Mouse (Mus musculus) ZHBTc4 (cell line): ENCODE measurements around the gene Hook2.

Source experiments
- DNase-seq: peaks from one replicate; pipeline ENCODE4 v3.0.0-alpha.2; 2011; ENCODE audit warnings: low read depth, low spot score

Gene Hook2

DNA sequence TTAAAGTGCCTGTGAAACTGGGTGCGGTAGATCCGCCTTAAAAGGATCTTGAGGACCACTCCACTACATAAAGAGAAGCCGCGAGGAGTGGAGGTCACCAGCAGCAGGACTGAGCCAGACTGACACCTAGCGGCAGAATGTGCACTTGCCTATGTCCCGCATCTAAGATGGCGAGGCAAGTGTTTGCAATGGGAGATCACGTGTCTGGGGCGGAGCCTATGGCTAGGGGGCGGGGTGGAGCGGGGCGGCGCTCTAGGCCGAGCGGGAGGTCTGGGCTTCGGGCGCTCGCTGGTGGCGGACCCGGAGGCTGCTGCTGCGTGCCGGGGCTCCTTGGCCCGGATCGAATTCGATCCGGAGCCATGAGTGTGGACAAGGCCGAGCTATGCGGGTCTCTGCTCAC is at the start of gene Hook2:
Hook2 (plus strand) TSS at position 255 of the 400 bp plus-strand sequence.
- DNase-seq: peak; percentile 99

DNA sequence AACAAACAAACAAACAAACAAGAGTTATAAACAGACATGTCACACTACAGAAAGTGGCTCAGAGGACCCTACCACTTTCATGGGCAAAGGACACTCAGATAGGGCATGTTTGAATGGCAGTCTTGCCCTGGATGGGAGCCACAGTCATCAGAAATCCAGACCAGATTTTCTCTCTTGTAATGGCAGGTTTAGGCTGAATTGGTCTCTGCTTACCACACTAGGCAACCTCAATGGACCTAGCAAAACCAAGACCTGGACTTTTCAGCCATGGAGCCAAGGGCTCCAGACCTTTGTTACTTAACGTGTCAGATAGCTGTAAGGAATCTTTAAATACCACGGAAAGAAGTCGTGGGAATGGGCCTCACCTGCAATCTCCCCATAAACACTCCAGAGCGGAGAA is 46.7 kb upstream of the Hook2 start:
- no peak for DNase-seq

DNA sequence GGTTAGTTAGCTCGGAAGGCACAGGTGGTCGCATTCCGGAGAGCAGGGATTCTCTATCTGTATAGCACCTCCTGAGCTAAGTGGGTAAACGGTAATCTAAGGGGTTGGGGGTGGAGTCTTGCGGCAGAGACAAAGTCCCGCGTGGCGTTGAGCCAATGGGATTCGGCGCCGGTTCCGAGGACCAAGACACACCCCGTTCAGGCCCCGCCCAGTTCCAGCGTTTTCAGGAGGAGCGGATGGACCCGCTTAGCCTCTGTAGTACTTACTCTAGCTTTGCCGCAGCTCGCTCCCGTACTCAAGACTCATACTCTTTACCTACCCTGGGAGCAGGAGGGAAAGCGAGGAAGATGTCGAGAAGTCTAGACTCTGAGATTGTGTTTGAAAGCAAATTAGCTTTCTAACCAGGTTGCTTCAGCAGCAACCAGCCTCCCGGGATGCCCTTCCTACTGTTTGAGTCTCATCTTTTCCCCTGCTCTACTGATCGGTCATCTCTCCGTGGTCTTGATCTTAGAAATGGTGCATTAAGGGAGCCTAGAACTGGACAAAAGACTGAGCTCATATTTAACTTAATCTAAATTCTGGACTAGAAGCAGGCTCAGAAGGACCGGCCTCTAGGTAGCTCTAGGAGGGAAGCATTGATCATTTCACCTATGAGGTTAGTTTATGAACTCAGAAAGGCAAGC is 45.8 kb upstream of the Hook2 start:
- DNase-seq: peak; percentile 93

DNA sequence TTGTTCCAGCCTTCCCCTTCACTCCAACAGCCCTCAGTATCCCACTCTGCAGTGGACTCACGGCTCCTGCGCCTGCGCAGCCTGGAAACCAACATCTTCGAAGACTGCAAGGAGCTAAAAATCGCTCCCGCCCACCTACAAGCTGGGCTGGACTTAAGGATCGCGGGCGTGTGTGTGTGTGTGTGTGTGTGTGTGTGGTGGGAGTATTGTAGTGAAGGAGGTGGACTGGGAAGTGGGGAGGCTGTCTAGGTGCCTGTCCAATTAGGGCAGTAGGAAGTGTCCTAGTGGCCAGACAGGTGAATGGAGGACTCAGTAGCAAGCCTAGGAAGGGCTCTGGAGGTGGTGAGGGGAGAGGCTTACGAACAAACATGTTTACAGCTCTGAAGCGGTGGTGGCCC is 45.2 kb upstream of the Hook2 start:
- no peak for DNase-seq

DNA sequence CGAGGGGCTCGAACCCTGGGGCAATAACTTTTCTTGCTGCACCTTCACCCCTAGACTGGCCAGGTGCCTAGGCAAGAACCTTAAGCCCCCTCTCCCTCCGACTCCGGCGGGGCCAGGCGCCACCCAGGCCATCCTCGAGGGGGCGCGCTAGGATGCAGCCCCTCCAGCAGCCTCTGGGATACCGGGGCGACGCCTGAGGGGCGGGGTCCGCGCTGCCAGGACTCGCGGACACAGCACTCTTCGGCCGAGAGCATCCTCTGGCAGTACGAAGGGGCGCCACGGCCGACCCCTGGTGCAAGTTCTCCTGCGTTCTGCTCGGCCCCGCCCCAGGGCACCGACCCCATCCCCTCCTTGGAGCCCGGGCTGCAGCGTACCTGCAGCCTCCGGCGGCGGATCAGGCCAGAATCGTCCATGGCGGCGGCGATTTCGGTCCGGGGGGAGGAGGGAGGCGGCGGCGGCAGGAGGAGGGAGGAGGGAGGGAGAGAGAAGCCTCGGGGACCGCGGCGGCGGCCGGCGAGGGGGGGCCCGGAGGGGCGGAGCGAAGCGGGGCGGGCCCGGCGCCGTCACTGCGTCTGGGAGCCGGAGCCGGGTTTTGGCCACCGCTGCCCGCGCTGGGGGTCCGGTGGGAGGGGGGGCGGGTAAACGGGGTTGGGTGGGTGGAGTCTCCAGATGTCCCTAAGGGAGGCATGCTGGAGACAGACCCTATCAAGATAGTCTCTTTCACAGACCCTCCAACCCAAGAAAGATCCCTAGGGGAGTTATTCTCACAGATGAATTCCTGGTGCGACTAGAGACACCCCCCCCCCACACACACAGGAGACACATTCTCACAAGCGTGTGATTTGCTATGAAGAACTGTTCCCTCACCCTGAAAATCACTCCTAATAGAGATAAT is 44.5 kb upstream of the Hook2 start:
- DNase-seq: peak; percentile 79

DNA sequence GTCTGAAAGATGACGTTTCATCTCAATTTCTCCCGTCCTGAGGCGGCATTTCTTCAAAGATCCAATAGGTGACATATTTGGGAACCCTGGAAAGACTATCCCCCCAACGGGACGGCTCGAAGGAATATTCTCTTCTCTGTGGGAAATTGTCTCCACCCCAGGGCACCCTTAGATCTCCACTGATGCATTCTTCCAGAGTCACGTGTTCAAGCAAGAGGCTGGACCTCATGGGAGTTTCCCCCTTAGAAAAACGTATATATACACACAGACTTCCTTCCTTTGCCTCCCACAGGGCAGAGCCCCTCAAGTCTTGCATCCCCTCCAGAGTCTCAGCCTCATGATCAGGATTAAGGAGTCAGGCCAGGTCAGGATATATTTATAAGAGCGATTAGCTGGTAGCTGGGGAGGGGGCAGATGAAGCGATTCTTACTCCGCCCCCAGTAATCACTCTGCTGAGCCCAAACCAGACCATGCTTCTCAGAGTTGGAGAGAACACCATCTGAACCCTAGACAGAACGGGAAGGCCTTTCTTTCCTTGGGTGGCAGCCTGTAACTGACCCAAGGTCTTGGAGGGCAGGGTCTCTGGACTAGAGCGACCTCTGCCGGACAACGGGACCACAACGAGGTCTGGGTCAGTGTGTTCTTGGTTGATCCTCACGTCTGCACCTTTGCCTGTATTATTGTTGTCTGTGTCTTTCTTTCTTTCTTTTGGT is 43.7 kb upstream of the Hook2 start, which contains the start of gene Rtbdn:
Rtbdn (plus strand) TSS at position 464 of the 713 bp plus-strand sequence.
- DNase-seq: no peak

DNA sequence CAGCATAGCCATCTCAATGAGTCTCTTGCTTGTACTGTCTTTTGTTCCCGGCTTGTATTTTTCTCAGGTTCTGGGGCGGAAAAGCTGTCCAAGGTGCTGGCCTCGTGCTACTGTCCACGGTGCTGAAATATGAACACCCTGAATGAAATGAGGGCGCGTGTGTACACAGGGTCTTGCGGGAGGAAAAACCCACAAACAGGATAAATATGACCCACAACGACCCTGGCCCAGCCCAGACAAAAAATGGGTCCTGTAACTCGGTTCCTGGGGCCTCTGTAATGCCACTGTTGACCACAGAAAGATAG is 43.2 kb upstream of the Hook2 start:
- DNase-seq: peak; percentile 57

DNA sequence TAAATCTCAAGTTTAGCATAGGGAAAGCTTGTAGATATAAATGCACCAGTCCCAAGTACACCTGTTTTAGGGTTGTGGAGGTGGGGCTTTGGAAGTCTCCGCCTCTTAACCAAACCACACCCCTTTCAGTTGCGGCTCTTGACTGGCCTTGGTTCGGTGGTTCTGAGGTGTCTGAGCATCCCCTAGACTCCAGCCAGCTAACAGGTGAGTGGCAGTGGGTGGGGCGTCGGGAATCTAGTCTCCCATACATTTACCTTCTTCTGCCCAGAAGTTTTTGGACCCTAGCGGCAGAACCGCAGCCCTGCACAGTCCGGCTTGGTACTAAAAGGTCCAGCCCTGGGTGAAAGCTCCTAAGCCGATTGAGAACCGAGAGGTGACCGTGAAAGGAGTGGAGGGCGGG is 40.6 kb upstream of the Hook2 start:
- DNase-seq: peak; percentile 47

DNA sequence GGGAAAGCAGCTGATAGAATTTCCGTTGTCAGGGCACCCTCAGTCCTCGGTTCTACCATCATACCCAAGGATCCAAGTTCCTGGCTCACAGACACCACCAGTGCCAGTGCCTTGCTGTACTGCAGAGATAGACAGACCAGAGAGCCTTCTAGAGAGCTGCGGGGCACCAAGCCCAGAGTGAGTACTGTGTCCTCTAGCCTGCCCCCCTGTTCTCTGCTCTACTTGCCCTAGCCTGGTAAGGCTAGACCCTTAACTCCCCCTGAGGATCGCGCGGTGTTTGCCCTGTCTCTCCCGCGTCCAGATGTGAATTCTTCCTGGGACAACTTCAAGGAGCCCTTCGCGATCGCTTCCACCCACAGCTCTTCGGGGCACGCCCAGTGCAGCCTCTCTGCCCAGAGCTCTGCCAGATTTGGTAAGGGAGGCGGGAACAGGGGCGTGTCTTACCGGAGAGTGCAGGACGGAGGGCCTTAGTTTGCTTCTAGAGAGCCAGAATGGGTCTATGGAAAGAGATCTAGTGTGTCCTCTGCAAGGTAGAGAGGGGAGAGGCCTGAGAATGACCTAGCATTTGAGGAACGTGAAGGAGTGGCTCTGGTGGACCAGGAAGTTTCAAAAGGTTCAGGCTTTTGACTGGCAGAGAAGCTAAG is 37.7 kb upstream of the Hook2 start:
- peak; percentile 93 for DNase-seq

DNA sequence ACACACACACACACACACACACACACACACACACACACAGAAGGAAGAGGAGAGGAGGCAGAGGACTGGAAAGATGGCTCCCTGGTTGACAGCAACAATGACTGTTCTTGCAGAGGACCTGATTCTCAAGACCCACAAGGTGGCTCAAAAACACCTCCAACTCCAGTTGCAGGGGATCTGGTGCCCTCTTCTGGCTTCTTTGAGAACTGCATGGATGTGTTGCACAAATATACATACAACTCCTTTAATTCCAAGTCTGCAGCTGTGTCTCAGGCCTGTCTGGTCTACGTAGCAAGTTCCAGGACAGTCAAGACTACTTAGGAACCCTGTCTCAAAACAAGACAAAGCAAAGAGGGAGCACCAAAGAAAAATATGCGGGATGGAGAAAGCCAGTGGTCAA is 33.6 kb upstream of the Hook2 start:
- peak; percentile 94 for DNase-seq

DNA sequence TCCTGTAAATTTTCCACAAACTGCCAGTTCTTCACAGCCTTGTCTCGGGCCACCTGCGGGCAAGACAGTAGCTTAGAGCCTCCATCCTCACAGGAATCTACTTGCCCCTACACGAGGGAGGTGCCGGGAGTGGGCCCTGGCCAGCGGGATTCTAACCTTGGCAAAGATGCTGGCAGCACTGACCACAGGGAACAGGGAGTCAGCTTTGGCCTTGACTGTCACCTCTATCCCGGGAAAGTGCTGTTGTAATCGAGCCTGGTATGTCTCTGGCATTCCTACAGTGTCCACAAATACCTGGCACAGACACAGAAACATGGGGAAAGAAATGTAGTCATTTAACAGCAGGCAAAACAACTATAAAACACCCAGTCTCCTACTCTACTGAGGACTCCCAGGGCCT is 30.6 kb upstream of the Hook2 start:
- no peak for DNase-seq

DNA sequence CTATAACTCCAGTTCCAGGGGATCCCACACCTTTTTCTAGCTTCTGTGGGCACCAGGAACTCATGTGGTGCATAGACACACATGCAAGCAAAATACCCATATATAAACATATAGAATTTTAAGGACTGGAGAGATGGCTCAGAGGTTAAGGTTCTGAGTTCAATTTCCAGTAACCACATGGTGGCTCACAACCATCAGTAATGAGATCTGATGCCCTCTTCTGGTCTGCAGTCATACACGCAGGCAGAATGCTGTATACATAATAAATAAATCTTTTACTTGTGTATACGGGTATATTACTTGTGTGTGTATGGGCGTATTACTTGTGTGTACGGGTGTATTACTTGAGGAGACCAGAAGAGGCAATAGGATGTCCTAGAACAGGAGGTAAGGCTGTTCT is 26.5 kb upstream of the Hook2 start:
- no peak for DNase-seq

DNA sequence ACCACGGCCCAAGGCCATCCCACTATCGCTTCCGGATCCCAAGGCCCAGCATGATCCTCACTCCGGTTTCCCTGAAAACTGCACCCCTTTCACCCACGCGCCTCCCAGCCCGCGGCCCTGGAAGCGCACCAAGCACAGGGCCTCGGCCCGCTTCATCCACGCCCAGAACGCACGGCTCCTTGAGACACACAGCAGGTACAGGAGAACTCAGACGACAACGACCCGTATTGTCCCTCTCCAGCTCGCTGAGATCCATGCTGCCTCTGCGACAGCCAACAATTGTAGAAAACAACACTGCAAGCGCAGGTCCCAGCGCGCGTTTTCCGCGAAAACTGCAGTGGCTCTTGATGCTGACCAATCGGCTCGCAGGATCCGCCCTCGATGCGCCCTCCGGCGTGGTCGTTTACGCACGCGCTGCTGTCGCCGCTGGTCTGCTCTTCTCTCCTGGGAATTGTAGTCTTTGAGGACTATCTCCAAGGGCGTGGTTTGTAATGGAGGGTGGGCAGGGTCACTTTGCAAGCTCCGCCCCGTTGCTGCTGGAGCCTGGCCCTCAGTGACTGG is 24.6 kb upstream of the Hook2 start:
- peak; percentile 99 for DNase-seq

DNA sequence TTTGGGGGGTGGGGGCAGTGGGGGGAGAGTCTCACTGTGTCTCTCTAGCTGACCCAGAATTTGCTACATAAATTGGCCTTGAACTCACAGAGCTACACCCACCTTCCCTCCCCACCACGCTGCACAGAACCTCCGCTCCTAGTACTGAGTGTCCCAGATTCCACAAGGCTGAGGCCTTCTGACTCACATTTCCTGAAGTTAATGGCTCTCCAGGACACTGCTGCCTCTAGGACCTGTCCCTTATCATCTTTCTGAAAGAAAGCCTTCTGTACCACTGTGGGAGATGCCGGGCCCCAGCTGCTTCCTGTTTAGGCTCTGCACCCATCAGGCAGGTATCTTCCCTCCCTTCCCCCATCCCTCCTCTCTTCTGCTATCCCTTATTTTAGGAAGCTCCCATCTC is 23.8 kb upstream of the Hook2 start:
- DNase-seq: no peak

DNA sequence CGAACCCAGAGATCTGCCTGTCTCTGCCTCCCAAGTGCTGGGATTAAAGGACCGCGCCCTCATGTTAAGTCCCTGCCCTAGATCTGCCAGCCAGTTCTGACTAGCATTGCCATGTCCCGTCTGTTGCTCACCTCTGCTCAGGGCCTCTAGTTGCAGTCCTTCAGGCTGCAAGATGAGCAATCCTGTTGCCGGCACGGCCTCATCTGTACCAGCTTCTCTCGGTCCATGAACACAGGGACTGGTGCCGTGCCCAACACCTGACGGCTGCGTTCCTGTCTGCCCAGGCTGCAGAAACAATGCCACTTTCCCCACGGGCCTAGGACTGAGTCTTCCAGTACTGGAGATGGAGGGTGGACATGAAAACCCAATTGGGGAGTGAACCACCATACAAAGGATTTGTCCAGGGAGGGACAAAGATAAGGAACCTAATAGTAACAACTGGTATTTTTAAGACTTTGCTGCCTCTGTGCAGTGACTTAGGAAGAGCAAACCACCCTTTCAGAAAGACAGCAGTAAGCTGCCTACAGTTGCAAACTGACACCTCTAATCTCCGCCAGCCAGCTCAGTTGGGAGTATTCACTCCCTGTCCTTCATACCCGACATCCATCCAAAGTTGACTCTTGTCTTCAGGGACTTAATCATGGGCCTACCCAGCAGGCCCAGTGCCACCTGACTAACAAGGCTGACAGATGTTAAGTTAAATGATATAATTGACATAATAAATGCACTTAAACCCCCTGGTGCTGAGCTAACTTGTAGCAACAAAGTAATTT is 22.7 kb upstream of the Hook2 start:
- DNase-seq: no peak

DNA sequence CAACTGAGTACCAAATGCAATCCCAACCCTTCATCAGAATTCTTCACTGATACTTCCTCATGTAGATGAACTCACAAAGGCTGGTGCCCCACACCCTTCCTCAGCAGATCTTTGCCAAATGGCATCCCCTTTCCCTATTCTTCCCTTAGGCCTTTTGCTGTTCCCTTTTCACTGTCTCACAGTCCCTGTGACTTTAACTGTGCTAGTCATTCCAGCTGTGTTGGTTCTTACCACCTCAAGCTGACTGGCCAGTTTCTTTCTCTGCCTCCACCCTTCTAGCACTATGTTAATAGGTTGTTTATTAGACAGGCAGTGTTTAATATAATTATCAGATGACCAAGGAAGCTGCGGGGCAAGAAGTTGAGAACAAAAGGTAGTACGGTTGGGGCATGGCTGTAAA is 21.8 kb upstream of the Hook2 start:
- no peak for DNase-seq

DNA sequence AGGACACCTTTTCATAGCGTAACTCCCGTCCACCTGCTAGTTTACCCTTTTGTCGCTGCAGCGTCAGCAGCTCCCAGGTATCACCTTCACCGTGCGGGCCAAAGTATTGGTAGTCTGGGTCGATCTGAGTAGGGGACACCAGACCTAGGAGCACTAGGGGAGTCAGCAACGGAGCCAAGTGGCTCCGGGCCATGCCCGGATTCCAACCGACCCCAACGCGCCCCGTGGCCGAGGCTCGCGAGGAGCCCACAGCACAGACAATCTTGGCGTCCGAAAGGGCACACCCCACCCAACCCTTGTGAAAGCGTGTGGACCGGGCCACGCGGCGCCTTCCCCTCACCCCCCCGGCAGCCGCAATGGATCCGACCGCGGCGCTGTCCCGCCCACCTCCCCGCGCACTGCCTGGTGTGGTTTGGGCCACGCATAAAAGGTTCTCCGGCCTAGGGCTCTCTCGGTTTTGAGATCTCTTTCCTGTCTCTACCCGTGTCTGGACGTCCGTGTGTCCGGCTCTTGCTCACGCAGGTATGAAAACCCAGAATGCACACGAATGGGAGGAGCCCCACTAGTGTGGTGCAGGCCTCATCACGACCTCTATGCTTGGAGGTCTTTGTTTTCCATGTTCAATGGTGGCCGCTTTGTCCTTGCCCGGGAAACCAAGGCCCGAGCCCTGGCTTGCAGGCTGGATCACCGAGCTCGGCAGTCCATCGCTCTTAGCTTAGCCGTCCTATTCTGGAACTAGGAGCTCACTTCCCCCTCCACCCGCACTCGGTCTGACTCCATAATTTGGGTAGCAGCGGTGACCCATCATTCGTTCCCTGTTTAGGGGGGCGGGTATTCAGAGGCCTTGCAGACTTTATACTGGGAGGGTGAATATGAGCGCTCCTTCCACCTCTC is 20.9 kb upstream of the Hook2 start, which contains the start of the genes Gm49661, Prdx2 and Rnaseh2a:
Gm49661 (minus strand) TSS at position 193 of the 894 bp plus-strand sequence.
Prdx2 (plus strand) TSS at position 347 of the 894 bp plus-strand sequence.
Rnaseh2a (minus strand) TSS at position 527 of the 894 bp plus-strand sequence.
- DNase-seq: peak; percentile 87

DNA sequence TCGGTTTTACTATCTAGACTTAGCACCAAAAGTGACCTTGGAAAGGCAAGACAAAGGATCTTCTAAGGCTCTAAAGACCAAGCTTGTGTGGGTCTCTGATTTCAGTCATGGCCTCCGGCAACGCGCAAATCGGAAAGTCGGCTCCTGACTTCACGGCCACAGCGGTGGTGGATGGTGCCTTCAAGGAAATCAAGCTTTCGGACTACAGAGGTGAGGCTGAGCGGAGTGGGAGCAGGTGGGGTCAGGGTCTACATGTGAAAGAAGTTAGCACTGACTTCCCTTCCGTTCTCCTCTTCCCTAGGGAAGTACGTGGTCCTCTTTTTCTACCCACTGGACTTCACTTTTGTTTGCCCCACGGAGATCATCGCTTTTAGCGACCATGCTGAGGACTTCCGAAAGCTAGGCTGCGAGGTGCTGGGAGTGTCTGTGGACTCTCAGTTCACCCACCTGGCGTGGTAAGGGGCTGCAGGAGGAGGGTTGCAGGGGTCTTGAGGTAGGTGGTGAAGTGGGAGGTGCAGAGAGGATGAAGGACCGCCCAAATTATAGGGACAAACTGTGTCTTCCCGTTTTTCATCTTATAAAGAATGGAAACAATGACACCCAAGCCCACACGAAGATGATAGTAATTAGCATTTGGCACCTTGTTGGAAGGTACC is 20.1 kb upstream of the Hook2 start:
- peak; percentile 58 for DNase-seq

DNA sequence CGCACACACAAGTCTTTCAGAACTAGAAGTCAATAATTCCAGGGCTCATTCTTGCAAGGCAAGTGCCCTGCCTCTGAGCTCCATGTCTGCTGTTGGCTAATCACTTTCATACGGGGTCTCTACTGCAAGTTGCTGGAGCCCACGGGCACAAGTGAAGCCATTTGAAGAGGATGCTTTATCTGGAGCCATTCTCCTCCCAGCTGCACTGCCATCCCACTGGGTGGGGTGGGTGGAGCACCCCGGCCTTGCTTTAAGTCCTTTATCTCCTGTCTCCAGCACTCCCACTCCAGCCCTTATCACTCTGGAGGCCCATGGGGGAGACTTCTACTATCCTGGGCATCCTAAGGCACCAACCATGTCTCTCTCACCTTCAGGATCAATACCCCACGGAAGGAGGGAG is 19.5 kb upstream of the Hook2 start:
- no peak for DNase-seq
